Mouse (Mus musculus) kidney, adult 9 months (tissue): Measurements from ENCODE around the gene Prss33.
"Not testable (repeated sequence)": the region's sequence is repeated elsewhere in the genome, so short reads cannot be mapped to it uniquely, and the experiment has no call there.

Source experiments
- DNase-seq: peaks from one replicate; pipeline ENCODE4 v3.0.0; 2022

Gene Prss33

GRCm38 (mm10) chr17:23836006-23836575 lies at the start of gene Prss33:
Gene Prss33 (minus strand): TSS chr17:23836056.
- no peak for DNase-seq

GRCm38 (mm10) chr17:23880576-23880975 lies 44.7 kb upstream of the Prss33 start, which contains the start of the genes Dcpp1 and Dcpp2:
Gene Dcpp1 (plus strand): TSS chr17:23880876.
Gene Dcpp2 (plus strand): TSS chr17:23880880.
- DNase-seq = not testable (repeated sequence)

- no peak for DNase-seq
Observed at GRCm38 (mm10) chr17:23877166-23877565, 41.3 kb upstream of the Prss33 start.

- no peak for DNase-seq
Observed at GRCm38 (mm10) chr17:23876741-23877140, 40.9 kb upstream of the Prss33 start.

GRCm38 (mm10) chr17:23873884-23874856 lies 38.3 kb upstream of the Prss33 start:
- DNase-seq = peak; percentile 65

GRCm38 (mm10) chr17:23868513-23868912 lies 32.7 kb upstream of the Prss33 start:
- DNase-seq = no peak

- DNase-seq = no peak
Observed at GRCm38 (mm10) chr17:23867756-23868155, 31.9 kb upstream of the Prss33 start, which contains the start of gene Prss21. Gene Prss21 (plus strand): TSS chr17:23868056.

- DNase-seq = no peak
Observed at GRCm38 (mm10) chr17:23862926-23863325, 27.1 kb upstream of the Prss33 start.

GRCm38 (mm10) chr17:23857913-23858312 lies 22.1 kb upstream of the Prss33 start:
- no peak for DNase-seq

GRCm38 (mm10) chr17:23857193-23857592 lies 21.3 kb upstream of the Prss33 start:
- DNase-seq = no peak

- no peak for DNase-seq
Observed at GRCm38 (mm10) chr17:23854229-23854765, 18.4 kb upstream of the Prss33 start.

GRCm38 (mm10) chr17:23853292-23853691 lies 17.4 kb upstream of the Prss33 start:
- peak; percentile 59 for DNase-seq

GRCm38 (mm10) chr17:23850853-23851749 lies 15.2 kb upstream of the Prss33 start:
- peak; percentile 74 for DNase-seq

GRCm38 (mm10) chr17:23850028-23850427 lies 14.2 kb upstream of the Prss33 start:
- no peak for DNase-seq

GRCm38 (mm10) chr17:23843812-23844273 lies 8.0 kb upstream of the Prss33 start, which contains the start of the genes Prss32 and Prss41:
Gene Prss32 (plus strand): TSS chr17:23843855.
Gene Prss41 (minus strand): TSS chr17:23844172.
- DNase-seq = peak; percentile 55

GRCm38 (mm10) chr17:23843141-23843811 lies 7.4 kb upstream of the Prss33 start:
- no peak for DNase-seq

GRCm38 (mm10) chr17:23841145-23841544 lies 5.3 kb upstream of the Prss33 start:
- DNase-seq = peak; percentile 75

- DNase-seq = no peak
Observed at GRCm38 (mm10) chr17:23831201-23831600, 4.7 kb downstream of the Prss33 start.

GRCm38 (mm10) chr17:23829064-23829619 lies 6.7 kb downstream of the Prss33 start, which contains the start of gene Elob:
Gene Elob (minus strand): TSS chr17:23829136.
- DNase-seq = peak; percentile 90

GRCm38 (mm10) chr17:23828271-23829001 lies 7.4 kb downstream of the Prss33 start:
- DNase-seq = peak; percentile 65
